Mouse (Mus musculus) embryonic facial prominence, embryonic 12.5 days (tissue): Measurements from ENCODE around the gene Gnb3. TPM values are rescaled to one million over a fixed set of nuclear protein-coding genes. Genes with fewer than 3 reads are reported as not detected.

Experiments used
- ATAC-seq: fragments of 200-750 bp; cut with Nextera tagmentation; 2 replicates; pipeline ENCODE4 v1.8.0; 2017; ENCODE audit not compliant: insufficient number of reproducible peaks, insufficient read depth, low FRiP score, low TSS enrichment
- H3K27ac ChIP-seq: fragments of 300-500 bp; sonication (generic); 2 replicates; pipeline ENCODE4 v1.5.1; 2016; ENCODE audit warnings: mild to moderate bottlenecking
- H3K27me3 ChIP-seq: fragments of 300-500 bp; sonication (generic); 2 replicates; pipeline ENCODE4 v1.6.1; 2016; ENCODE audit warnings: mild to moderate bottlenecking, moderate library complexity
- H3K36me3 ChIP-seq: fragments of 300-500 bp; sonication (generic); 2 replicates; pipeline ENCODE4 v1.6.1; 2016; ENCODE audit warnings: mild to moderate bottlenecking
- H3K4me1 ChIP-seq: fragments of 300-500 bp; sonication (generic); 2 replicates; pipeline ENCODE4 v1.6.1; 2016
- H3K4me2 ChIP-seq: fragments of 300-500 bp; sonication (generic); replicated peaks from 2 replicates; pipeline ENCODE4 v1.6.1; 2016; ENCODE audit warnings: mild to moderate bottlenecking, moderate library complexity
- H3K4me3 ChIP-seq: fragments of 300-500 bp; sonication (generic); 2 replicates; pipeline ENCODE4 v1.5.1; 2016; ENCODE audit warnings: mild to moderate bottlenecking
- H3K9ac ChIP-seq: fragments of 300-500 bp; sonication (generic); 2 replicates; pipeline ENCODE4 v1.6.1; 2016; ENCODE audit warnings: mild to moderate bottlenecking, moderate library complexity
- H3K9me3 ChIP-seq: fragments of 300-500 bp; sonication (generic); 2 replicates; pipeline ENCODE4 v1.6.1; 2016; ENCODE audit warnings: mild to moderate bottlenecking, moderate library complexity
- WGBS: fragments of 180-500 bp; shearing (Covaris S2); methylation state at CpG from one replicate; pipeline ENCODE4 v1.1.7; 2016; 5-methylcytosine and 5-hydroxymethylcytosine counted together
- polyA plus RNA-seq: library from polyadenylated mRNA; unstranded; fragments of >200 nt; fragmentation: Nextera tagmentation; extraction: Ambion mirVana; gene quantifications from 2 replicates; pipeline ENCODE4 v1.2.1, GENCODE M21; 2016

Gene Gnb3
- polyA plus RNA-seq, result 0.58 and 1.0 TPM in 2 replicates

DNA sequence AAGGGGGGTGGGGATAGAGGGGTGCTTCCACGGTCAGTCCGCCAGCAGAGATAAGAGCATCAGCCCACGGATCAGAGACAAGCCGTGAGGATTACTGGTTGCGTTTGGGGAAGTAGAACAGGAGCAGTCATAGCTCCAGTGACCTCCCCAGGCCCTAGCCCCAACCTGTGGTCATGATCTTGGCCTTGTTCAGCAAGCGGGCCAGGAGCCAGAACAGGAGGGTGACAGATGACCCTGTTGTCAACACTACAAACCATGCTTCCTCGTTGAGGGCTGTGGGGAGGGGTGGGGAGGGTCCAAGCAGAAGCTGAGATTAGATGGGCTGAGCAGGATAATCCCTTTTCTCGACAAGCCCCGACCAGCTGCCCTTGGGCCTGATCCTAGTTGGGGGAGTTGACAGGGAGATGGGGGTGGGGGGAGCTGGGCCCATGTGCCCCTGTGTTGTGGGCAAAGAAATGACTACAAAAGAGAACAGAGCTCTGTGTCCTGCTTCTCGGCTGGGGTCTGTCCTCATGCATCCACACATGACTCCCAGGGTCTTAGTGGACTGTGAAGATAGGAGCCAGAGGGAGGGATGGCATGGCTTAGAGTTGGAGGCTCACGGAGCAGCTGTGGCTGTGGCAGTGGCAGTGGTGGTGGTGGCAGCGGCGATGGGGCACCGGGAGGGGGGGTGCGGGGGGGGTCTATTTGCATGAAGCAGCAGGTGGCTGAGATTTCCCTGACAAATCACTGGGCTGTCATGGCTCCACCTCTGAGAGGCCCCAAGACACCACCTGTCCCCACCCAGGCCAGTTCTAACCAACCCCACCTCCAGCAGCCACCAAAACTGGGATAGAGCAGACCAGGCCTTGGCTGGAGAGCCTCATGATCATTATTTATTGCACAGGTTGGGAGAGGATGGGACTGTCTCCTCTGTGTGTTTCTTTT is at the start of gene Gnb3:
Gene Gnb3, minus strand, starts transcription at position 35 of the 927 bp plus-strand sequence.
- no peaks in the 10 kb centered on the region for H3K9me3 ChIP-seq
- no peak within 1 kb of the TSS for H3K27ac ChIP-seq
- peak within 1 kb of the TSS; percentile 34; the same call in 1 of the 2 replicates for H3K9ac ChIP-seq
- peaks cover 17% of the 10 kb centered on the region for H3K4me1 ChIP-seq
- no peak within 1 kb of the TSS for H3K4me3 ChIP-seq
- WGBS, result 35% methylated on average over 15 of the region's 15 CpGs
- ATAC-seq, result no peak; the same call in 1 of the 2 replicates
- H3K4me2 ChIP-seq, result 0 out of 2 replicates have a peak within 1 kb of the TSS, but pooled peaks have one; percentile 21
- H3K36me3 ChIP-seq, result peaks cover 18% of the 10 kb centered on the region
- no peaks in the 10 kb centered on the region for H3K27me3 ChIP-seq

DNA sequence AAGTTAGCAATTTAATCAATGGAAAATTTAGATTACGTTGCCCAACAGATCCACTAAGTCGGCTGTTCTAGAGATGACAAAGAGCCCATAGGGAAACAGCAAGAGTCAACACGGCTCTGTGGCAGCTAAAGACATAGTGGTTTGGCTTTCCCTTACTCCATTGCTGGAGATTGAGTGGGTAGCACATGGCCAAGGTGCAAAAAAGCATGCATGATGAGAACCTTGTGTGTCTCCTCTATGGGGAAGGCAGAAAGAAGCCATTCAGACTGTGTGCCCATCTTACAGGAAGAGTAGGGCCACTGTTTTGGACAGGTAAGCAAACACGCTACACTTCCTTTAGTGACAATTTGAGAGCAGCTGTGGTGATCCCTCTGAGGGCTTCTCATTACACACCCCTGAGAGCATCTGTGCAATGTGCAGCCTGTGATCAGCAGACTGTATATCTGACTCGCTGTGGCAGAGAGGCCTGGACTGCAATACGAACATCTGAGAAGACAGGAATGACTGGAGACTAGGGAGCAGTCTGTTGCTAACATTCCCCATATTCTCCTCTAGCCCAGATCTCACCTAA is 48.6 kb upstream of the Gnb3 start:
- H3K36me3 ChIP-seq, result no peaks in the 10 kb centered on the region
- H3K9me3 ChIP-seq, result no peaks in the 10 kb centered on the region
- no peaks in the 10 kb centered on the region for H3K4me1 ChIP-seq
- H3K27ac ChIP-seq, result no peak overlapping the region
- no peaks in the 10 kb centered on the region for H3K27me3 ChIP-seq
- no peak overlapping the region for H3K4me3 ChIP-seq
- no peak for ATAC-seq
- 91% methylated on average over 6 of the region's 6 CpGs for WGBS
- no peak overlapping the region for H3K4me2 ChIP-seq
- no peak overlapping the region for H3K9ac ChIP-seq

- Histone ChIP-seq H3K4me1 (no peaks in the 10 kb centered on the region), H3K27ac (no peak within 1 kb of the TSS)
- 86% methylated on average over 9 of the region's 9 CpGs for WGBS
Observed at GRCm38 (mm10) chr6:124887986-124888385, 47.9 kb upstream of the Gnb3 start, which contains the start of gene Cd4. TSS of gene Cd4 (minus strand) at chr6:124888221.

GRCm38 (mm10) chr6:124885956-124886381 is 45.9 kb upstream of the Gnb3 start:
- 90% methylated on average over 8 of the region's 8 CpGs for WGBS
- no peaks in the 10 kb centered on the region for H3K36me3 ChIP-seq

More at GRCm38 (mm10) chr6:124887986-124888385, 47.9 kb upstream of the Gnb3 start, which contains the start of gene Cd4:
- no peaks in the 10 kb centered on the region for H3K27me3 ChIP-seq
- H3K4me3 ChIP-seq, result no peak within 1 kb of the TSS
- no peaks in the 10 kb centered on the region for H3K9me3 ChIP-seq
- H3K9ac ChIP-seq, result no peak within 1 kb of the TSS
- H3K4me2 ChIP-seq, result no peak within 1 kb of the TSS
- ATAC-seq, result no peak
- no peaks in the 10 kb centered on the region for H3K36me3 ChIP-seq

DNA sequence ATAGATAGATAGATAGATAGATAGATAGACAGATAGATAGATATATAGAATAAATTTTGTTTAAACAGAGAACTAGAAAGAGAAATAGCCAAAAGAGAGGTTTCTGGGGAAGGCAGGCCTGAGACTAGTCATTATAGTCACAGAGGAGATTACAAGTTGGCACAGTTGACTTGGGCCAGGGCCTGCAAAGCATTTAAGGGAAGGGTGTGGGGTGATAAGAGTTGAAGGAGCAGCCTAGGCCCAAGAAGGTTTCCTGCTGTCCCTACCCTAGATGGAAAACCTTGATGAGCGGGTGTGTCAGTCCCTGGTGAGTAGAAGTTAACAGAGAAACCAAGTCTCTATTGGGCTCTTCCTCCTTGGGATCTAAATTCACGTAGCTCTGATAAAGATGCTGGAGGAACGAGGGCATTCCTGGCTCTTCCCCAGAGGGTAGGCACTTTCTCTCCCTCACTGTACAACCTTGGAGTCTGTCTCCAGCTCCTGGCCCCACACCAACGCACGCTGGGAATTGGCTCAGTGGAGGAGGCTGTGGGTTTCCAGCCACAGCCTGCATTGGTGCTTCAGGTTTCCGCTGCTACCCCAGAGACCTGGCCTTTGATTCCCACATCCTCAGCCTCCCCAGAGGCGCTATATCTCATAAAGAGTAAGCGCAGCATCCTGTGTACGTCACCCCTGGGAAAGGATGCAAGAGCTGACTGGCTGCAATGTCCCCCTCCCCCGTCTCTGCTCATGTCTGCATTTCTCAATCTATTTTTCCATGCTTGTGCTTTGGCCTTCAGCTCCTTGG is 44.8 kb upstream of the Gnb3 start:
- Histone ChIP-seq H3K9ac (no peak overlapping the region), H3K36me3 (no peaks in the 10 kb centered on the region), H3K4me3 (no peak overlapping the region), H3K27me3 (no peaks in the 10 kb centered on the region), H3K27ac (no peak overlapping the region), H3K9me3 (no peaks in the 10 kb centered on the region), H3K4me2 (no peak overlapping the region), H3K4me1 (no peaks in the 10 kb centered on the region)
- no peak for ATAC-seq
- WGBS, result 70% methylated on average over 10 of the region's 10 CpGs

More at GRCm38 (mm10) chr6:124885956-124886381, 45.9 kb upstream of the Gnb3 start:
- H3K27ac ChIP-seq, result no peak overlapping the region
- no peaks in the 10 kb centered on the region for H3K27me3 ChIP-seq
- no peak for ATAC-seq
- no peak overlapping the region for H3K4me3 ChIP-seq
- H3K4me1 ChIP-seq, result no peaks in the 10 kb centered on the region
- no peaks in the 10 kb centered on the region for H3K9me3 ChIP-seq
- H3K9ac ChIP-seq, result no peak overlapping the region
- no peak overlapping the region for H3K4me2 ChIP-seq

GRCm38 (mm10) chr6:124883351-124883750 is 43.3 kb upstream of the Gnb3 start:
- Histone ChIP-seq H3K36me3 (no peaks in the 10 kb centered on the region), H3K27ac (no peak overlapping the region), H3K4me2 (no peak overlapping the region), H3K4me3 (no peak overlapping the region), H3K27me3 (no peaks in the 10 kb centered on the region), H3K9ac (no peak overlapping the region), H3K4me1 (no peaks in the 10 kb centered on the region), H3K9me3 (no peaks in the 10 kb centered on the region)
- no peak for ATAC-seq
- WGBS, result 78% methylated on average over 10 of the region's 10 CpGs

DNA sequence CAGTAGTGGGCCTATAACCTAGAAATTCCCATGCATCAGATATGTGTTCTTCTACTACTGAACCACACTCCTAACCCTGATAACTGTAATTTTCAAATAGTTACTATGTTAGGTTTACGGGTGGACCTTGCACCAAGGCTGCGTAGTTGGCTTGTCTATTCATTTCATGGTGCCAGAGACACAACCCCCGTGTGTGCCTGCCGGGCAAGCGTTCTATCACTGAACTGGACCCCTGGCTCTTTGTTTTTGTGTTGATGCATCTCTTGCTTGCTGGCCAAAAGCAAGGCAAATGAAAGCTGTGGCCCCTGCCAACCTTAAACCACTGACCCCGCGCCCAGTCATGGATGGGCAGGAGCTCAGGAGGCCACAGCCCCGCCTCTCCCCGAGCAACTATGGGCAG is 41.7 kb upstream of the Gnb3 start:
- 90% methylated on average over 9 of the region's 9 CpGs for WGBS

GRCm38 (mm10) chr6:124879390-124879789 is 39.3 kb upstream of the Gnb3 start:
- Histone ChIP-seq H3K27ac (no peak overlapping the region), H3K36me3 (no peaks in the 10 kb centered on the region), H3K27me3 (no peaks in the 10 kb centered on the region), H3K4me1 (no peaks in the 10 kb centered on the region), H3K4me3 (no peak overlapping the region), H3K9ac (no peak overlapping the region), H3K4me2 (no peak overlapping the region), H3K9me3 (no peaks in the 10 kb centered on the region)
- ATAC-seq, result no peak
- 47% methylated on average over 6 of the region's 6 CpGs for WGBS

More for the DNA sequence above, 41.7 kb upstream of the Gnb3 start:
- Histone ChIP-seq H3K9ac (no peak overlapping the region), H3K4me2 (no peak overlapping the region), H3K36me3 (no peaks in the 10 kb centered on the region), H3K27me3 (no peaks in the 10 kb centered on the region), H3K4me3 (no peak overlapping the region), H3K27ac (no peak overlapping the region), H3K4me1 (no peaks in the 10 kb centered on the region), H3K9me3 (no peaks in the 10 kb centered on the region)
- ATAC-seq, result no peak

DNA sequence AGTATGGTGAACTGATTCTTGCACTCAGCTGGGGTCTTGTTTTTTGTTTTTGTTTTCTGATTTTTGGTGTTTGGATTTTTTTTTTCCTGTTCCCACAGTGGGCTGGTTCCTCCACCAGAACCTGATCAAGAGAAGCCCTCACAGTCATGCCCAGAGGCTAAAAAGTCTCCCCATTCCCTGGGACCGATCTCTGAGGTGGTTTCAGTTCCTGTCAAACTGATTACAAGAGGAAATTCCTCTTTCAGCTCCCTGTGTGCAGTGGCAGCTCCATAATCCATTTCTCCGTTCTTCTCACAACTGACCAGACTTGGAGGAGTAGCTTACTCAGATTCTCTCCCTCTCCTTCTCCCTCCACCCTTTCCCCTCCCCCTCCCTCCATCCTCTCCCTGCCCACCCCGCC is 34.3 kb upstream of the Gnb3 start:
- WGBS, result 40% methylated on average over 2 of the region's 3 CpGs
- Histone ChIP-seq H3K27ac (no peak overlapping the region), H3K4me1 (no peaks in the 10 kb centered on the region), H3K9ac (no peak overlapping the region), H3K4me3 (no peak overlapping the region), H3K4me2 (no peak overlapping the region), H3K36me3 (no peaks in the 10 kb centered on the region), H3K27me3 (no peaks in the 10 kb centered on the region), H3K9me3 (no peaks in the 10 kb centered on the region)
- no peak for ATAC-seq

- no peak for ATAC-seq
- no peak overlapping the region for H3K9ac ChIP-seq
Observed at GRCm38 (mm10) chr6:124866560-124866959, 26.5 kb upstream of the Gnb3 start.

GRCm38 (mm10) chr6:124865766-124866362 is 25.8 kb upstream of the Gnb3 start:
- Histone ChIP-seq H3K27me3 (peaks cover 12% of the 10 kb centered on the region; the same call in 1 of the 2 replicates), H3K9ac (0 out of 2 replicates have a peak overlapping the region, but pooled peaks have one; percentile 12), H3K27ac (no peak overlapping the region), H3K4me1 (peaks cover 27% of the 10 kb centered on the region), H3K4me3 (no peak overlapping the region), H3K9me3 (no peaks in the 10 kb centered on the region), H3K4me2 (no peak overlapping the region), H3K36me3 (no peaks in the 10 kb centered on the region)
- no peak for ATAC-seq
- WGBS, result 47% methylated on average over 18 of the region's 18 CpGs

More at GRCm38 (mm10) chr6:124866560-124866959, 26.5 kb upstream of the Gnb3 start:
- no peaks in the 10 kb centered on the region for H3K36me3 ChIP-seq
- H3K27ac ChIP-seq, result no peak overlapping the region
- H3K4me1 ChIP-seq, result peaks cover 26% of the 10 kb centered on the region
- peaks cover 12% of the 10 kb centered on the region; the same call in 1 of the 2 replicates for H3K27me3 ChIP-seq
- H3K4me3 ChIP-seq, result no peak overlapping the region
- no peaks in the 10 kb centered on the region for H3K9me3 ChIP-seq
- no peak overlapping the region for H3K4me2 ChIP-seq
- 47% methylated on average over 6 of the region's 7 CpGs for WGBS
